Mouse (Mus musculus) thymus, postnatal 25 days (tissue): ENCODE measurements around the gene S100a13.
A peak's percentile ranks its signal among the peaks of the same experiment; 100 is the strongest.

Experiments used
- DNase-seq: peaks from one replicate; pipeline ENCODE4 v3.0.0; 2022

Gene S100a13

GRCm38 (mm10) chr3:90513796-90514590, at the start of gene S100a13, which contains the start of gene S100a1:
Gene S100a13 (plus strand): TSS chr3:90514435.
Gene S100a1 (minus strand): TSS chr3:90514392.
- peak; percentile 34 for DNase-seq

GRCm38 (mm10) chr3:90464552-90465080, 49.6 kb upstream of the S100a13 start:
- no peak for DNase-seq

- peak; percentile 21 for DNase-seq
Measured at GRCm38 (mm10) chr3:90465081-90465685, 49.1 kb upstream of the S100a13 start.

GRCm38 (mm10) chr3:90465686-90466310, 48.4 kb upstream of the S100a13 start, which contains the start of gene Npr1:
Gene Npr1 (minus strand): TSS chr3:90465866.
- no peak for DNase-seq

GRCm38 (mm10) chr3:90466311-90466766, 47.9 kb upstream of the S100a13 start:
- peak; percentile 24 for DNase-seq

GRCm38 (mm10) chr3:90467618-90468300, 46.5 kb upstream of the S100a13 start:
- DNase-seq, result no peak

GRCm38 (mm10) chr3:90472213-90472612, 42.0 kb upstream of the S100a13 start:
- peak; percentile 78 for DNase-seq

- no peak for DNase-seq
Measured at GRCm38 (mm10) chr3:90475151-90475830, 38.9 kb upstream of the S100a13 start.

- peak; percentile 94 for DNase-seq
Measured at GRCm38 (mm10) chr3:90475831-90476611, 38.2 kb upstream of the S100a13 start, which contains the start of gene Ilf2. Gene Ilf2 (plus strand): TSS chr3:90476126.

GRCm38 (mm10) chr3:90486998-90487397, 27.2 kb upstream of the S100a13 start:
- DNase-seq, result no peak

- DNase-seq, result no peak
Measured at GRCm38 (mm10) chr3:90488576-90488975, 25.7 kb upstream of the S100a13 start.

- peak; percentile 96 for DNase-seq
Measured at GRCm38 (mm10) chr3:90490696-90491256, 23.5 kb upstream of the S100a13 start, which contains the start of gene Snapin. Gene Snapin (minus strand): TSS chr3:90491033.

GRCm38 (mm10) chr3:90491350-90491749, 22.9 kb upstream of the S100a13 start:
- DNase-seq, result peak; percentile 58

- DNase-seq, result no peak
Measured at GRCm38 (mm10) chr3:90493831-90494540, 20.2 kb upstream of the S100a13 start.

- DNase-seq, result no peak
Measured at GRCm38 (mm10) chr3:90495850-90496525, 18.2 kb upstream of the S100a13 start.

GRCm38 (mm10) chr3:90497597-90497996, 16.6 kb upstream of the S100a13 start:
- DNase-seq, result no peak

- DNase-seq, result no peak
Measured at GRCm38 (mm10) chr3:90503444-90503843, 10.8 kb upstream of the S100a13 start.

GRCm38 (mm10) chr3:90505216-90505615, 9.0 kb upstream of the S100a13 start:
- DNase-seq, result no peak

GRCm38 (mm10) chr3:90506362-90506761, 7.9 kb upstream of the S100a13 start:
- DNase-seq, result no peak
